Mouse (Mus musculus): Measurements from ENCODE around the gene Atp6v1e1. TPM values are rescaled to one million over a fixed set of nuclear protein-coding genes. Genes with fewer than 3 reads are reported as not detected.
A peak's percentile ranks its signal among the peaks of the same experiment; 100 is the strongest.

Atp6v1e1 gene
- polyA plus RNA-seq, 1 experiment from 2014 or later, result 92.3 TPM

DNA sequence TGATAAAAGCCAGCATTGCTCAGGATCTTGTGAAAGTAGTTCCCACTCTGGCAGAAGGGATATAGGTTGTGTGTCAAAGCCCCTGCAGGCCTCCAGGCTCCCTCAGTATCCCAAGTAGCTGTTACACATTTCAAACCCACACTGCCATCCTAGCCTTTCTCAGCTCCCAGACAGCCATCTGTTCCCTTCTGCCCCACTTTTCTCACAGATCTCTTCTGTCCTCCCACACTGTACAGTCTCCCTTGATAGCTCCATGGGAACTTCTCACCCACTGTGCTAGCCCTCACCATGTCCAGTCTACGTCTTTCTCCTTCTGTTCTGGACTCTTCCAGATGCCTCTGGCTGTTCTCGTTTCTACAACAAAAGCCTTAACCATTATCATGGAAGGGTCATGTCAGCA is 26.5 kb downstream of the Atp6v1e1 start:
- no peak overlapping the region for H3K4me2 ChIP-seq
- TF ChIP-seq CTCF (IDR thresholded peaks at IDR 0.05; ENCODE audit: low read depth), result no peak
- H3K9me3 ChIP-seq (ENCODE audit: low read depth, low read length), result no peaks in the 10 kb centered on the region
- no peaks in the 10 kb centered on the region for H3K27me3 ChIP-seq (ENCODE audit: insufficient read depth, low read length)
- DNase-seq (no peak), ATAC-seq (ENCODE audit: insufficient read depth) (no peak)
- no peak overlapping the region for H3K27ac ChIP-seq (ENCODE audit: low read depth)
- H3K4me3 ChIP-seq (ENCODE audit: low read depth, low read length), result no peak overlapping the region
- H3K4me1 ChIP-seq (ENCODE audit: insufficient read depth), result no peaks in the 10 kb centered on the region
- 79% methylated on average over 2 of the region's 2 CpGs for WGBS
- no peak overlapping the region for H3K9ac ChIP-seq
- peaks cover 84% of the 10 kb centered on the region for H3K36me3 ChIP-seq (ENCODE audit: insufficient read depth)

DNA sequence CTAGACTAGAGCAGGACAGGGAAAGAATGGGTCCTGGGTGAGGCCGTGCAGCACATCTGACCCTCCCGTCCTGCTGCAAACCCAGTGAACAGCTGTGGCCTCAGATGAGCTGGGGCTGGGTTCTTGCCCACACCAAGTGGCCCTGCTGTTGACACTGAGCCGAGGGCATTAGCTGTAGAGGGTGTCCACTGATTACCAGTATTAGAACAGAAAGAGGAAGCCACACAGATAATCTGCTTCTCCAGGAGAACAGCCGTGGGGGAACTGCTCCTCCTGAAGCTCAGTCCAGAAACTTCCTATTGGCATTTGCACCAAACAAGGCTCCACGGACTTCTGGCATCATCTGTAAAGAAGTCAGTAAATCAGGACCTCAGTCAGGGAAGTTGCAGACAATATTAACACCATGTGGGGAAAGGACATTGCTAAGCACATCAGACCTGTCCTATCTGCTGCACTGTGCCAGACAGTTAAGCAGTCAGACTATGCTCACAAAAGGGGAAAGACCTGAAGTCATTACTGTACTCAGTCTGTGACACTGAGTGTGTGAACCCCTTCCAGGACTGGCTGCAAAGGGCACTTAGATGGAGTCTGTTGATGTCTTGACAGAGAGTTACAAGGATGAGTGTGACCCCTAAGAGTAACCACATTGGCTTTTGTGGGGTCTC is 27.0 kb downstream of the Atp6v1e1 start:
- Histone ChIP-seq H3K4me2 (no peak overlapping the region), H3K4me1 (ENCODE audit: insufficient read depth) (no peaks in the 10 kb centered on the region), H3K9ac (no peak overlapping the region), H3K27me3 (ENCODE audit: insufficient read depth, low read length) (no peaks in the 10 kb centered on the region), H3K4me3 (ENCODE audit: low read depth, low read length) (no peak overlapping the region), H3K27ac (ENCODE audit: low read depth) (no peak overlapping the region), H3K36me3 (ENCODE audit: insufficient read depth) (peaks cover 79% of the 10 kb centered on the region), H3K9me3 (ENCODE audit: low read depth, low read length) (no peaks in the 10 kb centered on the region)
- ATAC-seq (ENCODE audit: insufficient read depth) (no peak), DNase-seq (no peak)
- TF ChIP-seq CTCF (IDR thresholded peaks at IDR 0.05; ENCODE audit: low read depth), result no peak
- WGBS, result 78% methylated on average over 5 of the region's 5 CpGs

DNA sequence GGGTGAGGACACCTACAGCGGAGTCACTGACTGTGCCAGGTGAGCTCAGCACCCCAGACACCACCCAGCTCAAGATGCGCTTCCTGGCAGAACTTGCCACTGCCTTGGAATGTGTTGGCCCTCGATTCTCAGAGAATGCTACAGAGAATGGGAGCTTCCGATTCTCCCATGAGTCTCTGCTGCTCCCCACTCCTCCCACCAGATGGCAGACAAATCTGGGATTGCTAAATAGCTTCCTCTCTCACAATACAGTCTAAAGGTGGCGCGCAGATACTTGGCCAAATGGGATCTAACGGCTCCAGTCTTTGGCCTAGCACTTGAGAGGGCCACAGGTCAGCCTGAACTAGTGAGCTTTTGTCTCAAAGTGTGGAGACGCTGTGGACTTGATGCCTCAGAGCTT is 29.6 kb downstream of the Atp6v1e1 start:
- TF ChIP-seq CTCF (IDR thresholded peaks at IDR 0.05; ENCODE audit: low read depth), result no peak
- Histone ChIP-seq H3K27ac (ENCODE audit: low read depth) (no peak overlapping the region), H3K9ac (no peak overlapping the region), H3K4me3 (ENCODE audit: low read depth, low read length) (no peak overlapping the region), H3K36me3 (ENCODE audit: insufficient read depth) (peaks cover 56% of the 10 kb centered on the region), H3K27me3 (ENCODE audit: insufficient read depth, low read length) (no peaks in the 10 kb centered on the region), H3K4me1 (ENCODE audit: insufficient read depth) (no peaks in the 10 kb centered on the region), H3K9me3 (ENCODE audit: low read depth, low read length) (no peaks in the 10 kb centered on the region), H3K4me2 (no peak overlapping the region)
- ATAC-seq (ENCODE audit: insufficient read depth) (no peak), DNase-seq (no peak)
- whole genome bisulfite sequencing, result 86% methylated on average over 8 of the region's 8 CpGs

DNA sequence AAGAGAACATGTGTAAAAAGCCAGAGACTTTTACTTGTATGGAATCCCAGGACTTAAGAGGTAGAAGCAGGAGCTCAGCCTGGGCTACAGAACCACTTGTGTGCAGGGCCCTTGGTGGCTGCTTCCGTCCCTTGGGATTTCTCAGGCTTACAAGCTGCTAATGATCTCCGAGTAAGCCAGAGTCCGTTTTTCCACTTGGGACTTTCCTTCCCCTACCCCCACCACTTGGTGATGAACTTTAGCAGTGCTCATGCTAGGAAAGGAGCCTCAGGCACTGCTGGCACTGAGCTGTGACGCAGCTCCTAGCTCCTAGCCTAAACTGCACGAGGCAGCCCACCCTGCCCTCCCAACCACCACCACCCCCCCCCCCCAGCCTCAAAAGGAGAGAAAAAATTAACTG is 31.9 kb downstream of the Atp6v1e1 start:
- 61% methylated on average over 5 of the region's 5 CpGs for WGBS
- ATAC-seq (ENCODE audit: insufficient read depth), result no peak
- Histone ChIP-seq H3K4me2 (no peak overlapping the region), H3K9me3 (ENCODE audit: low read depth, low read length) (no peaks in the 10 kb centered on the region), H3K4me3 (ENCODE audit: low read depth, low read length) (no peak overlapping the region), H3K27ac (ENCODE audit: low read depth) (no peak overlapping the region), H3K4me1 (ENCODE audit: insufficient read depth) (no peaks in the 10 kb centered on the region), H3K36me3 (ENCODE audit: insufficient read depth) (peaks cover 34% of the 10 kb centered on the region), H3K27me3 (ENCODE audit: insufficient read depth, low read length) (no peaks in the 10 kb centered on the region), H3K9ac (no peak overlapping the region)
- DNase-seq, result no peak
- no peak for TF ChIP-seq CTCF (IDR thresholded peaks at IDR 0.05; ENCODE audit: low read depth)

DNA sequence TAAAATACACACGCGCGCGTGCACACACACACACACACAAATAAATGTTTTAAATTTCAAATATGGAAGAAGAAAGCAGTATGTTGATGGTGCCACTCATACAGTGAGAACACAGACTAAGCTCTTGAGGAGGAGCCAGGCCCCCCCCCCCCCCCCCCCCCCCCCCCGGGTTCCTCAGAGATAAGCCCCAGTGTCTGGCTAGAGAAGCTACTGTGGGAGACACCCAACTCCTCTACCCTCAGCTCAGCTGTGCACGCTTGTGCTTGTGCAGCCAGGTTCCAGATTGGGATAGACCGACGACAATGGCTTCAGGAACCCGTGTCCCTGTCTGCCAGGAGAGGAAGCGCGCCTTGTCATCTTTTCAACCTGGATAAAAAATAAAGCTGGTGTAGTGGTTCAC is 32.4 kb downstream of the Atp6v1e1 start:
- 0 out of 2 replicates have a peak, but pooled peaks have one; percentile 13 for ATAC-seq (ENCODE audit: insufficient read depth)
- H3K27me3 ChIP-seq (ENCODE audit: insufficient read depth, low read length), result no peaks in the 10 kb centered on the region
- no peak overlapping the region for H3K4me2 ChIP-seq
- no peak overlapping the region for H3K27ac ChIP-seq (ENCODE audit: low read depth)
- H3K9ac ChIP-seq, result no peak overlapping the region
- TF ChIP-seq CTCF (IDR thresholded peaks at IDR 0.05; ENCODE audit: low read depth), result no peak
- 86% methylated on average over 10 of the region's 11 CpGs for WGBS
- no peak for DNase-seq
- peaks cover 28% of the 10 kb centered on the region for H3K36me3 ChIP-seq (ENCODE audit: insufficient read depth)
- no peak overlapping the region for H3K4me3 ChIP-seq (ENCODE audit: low read depth, low read length)
- H3K9me3 ChIP-seq (ENCODE audit: low read depth, low read length), result no peaks in the 10 kb centered on the region
- H3K4me1 ChIP-seq (ENCODE audit: insufficient read depth), result no peaks in the 10 kb centered on the region

DNA sequence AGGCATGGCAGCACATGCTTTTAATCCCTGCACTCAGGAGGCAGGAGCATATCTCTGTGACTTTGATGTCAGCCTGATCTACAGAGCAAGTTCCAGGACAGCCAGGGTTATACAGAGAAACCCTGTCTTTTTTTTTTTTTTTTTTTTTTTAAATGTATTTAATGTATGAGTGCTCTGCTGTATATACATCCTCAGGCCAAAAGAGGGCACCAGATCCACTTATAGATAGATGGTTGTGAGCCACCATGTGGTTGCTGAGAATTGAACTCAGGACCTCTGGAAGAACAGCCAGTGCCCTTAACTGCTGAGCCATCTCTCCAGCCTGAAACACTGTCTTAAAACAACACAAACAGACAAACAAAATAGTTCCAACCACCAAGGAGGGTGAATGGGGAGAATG is 33.7 kb downstream of the Atp6v1e1 start:
- DNase-seq, result peak; percentile 58
- H3K9me3 ChIP-seq (ENCODE audit: low read depth, low read length), result no peaks in the 10 kb centered on the region

DNA sequence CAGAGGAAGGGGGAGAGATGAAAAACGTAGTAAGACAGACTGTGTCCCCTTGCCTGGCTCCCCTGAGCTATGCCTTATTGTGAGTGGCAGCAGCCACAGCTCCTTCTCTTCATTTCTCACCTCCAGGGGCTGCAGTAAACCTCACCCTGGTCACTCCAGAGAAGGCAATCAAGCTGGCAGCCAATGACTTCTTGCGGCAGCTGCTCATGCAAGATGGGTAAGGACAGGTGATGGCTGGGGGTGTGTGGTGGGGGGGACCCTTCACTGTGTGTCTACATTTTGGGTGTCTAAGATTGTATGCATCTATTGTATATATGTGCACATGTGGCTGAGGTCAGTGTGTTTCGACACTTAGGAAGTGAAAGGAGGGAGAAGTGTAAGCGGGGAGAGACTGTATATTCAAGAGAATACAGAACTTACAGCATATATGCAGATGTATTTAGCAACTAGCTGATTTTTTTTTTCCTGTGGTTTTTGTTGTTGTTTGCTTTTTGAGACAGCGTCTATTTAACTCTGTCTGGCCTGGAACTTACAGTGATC is 34.5 kb downstream of the Atp6v1e1 start:
- DNase-seq, result no peak
- no peak overlapping the region for H3K27ac ChIP-seq (ENCODE audit: low read depth)
- TF ChIP-seq CTCF (IDR thresholded peaks at IDR 0.05; ENCODE audit: low read depth), result no peak
- ATAC-seq (ENCODE audit: insufficient read depth), result no peak
- no peaks in the 10 kb centered on the region for H3K9me3 ChIP-seq (ENCODE audit: low read depth, low read length)
- H3K36me3 ChIP-seq (ENCODE audit: insufficient read depth), result peaks cover 9% of the 10 kb centered on the region; the same call in 1 of the 2 replicates
- H3K27me3 ChIP-seq (ENCODE audit: insufficient read depth, low read length), result no peaks in the 10 kb centered on the region
- no peak overlapping the region for H3K4me3 ChIP-seq (ENCODE audit: low read depth, low read length)
- no peaks in the 10 kb centered on the region for H3K4me1 ChIP-seq (ENCODE audit: insufficient read depth)
- no peak overlapping the region for H3K9ac ChIP-seq
- 52% methylated on average over 5 of the region's 5 CpGs for WGBS
- no peak overlapping the region for H3K4me2 ChIP-seq

More for the DNA sequence above, 33.7 kb downstream of the Atp6v1e1 start:
- Histone ChIP-seq H3K4me3 (ENCODE audit: low read depth, low read length) (no peak overlapping the region), H3K27ac (ENCODE audit: low read depth) (no peak overlapping the region), H3K9ac (no peak overlapping the region), H3K4me2 (no peak overlapping the region), H3K36me3 (ENCODE audit: insufficient read depth) (peaks cover 17% of the 10 kb centered on the region; the same call in 1 of the 2 replicates), H3K4me1 (ENCODE audit: insufficient read depth) (no peaks in the 10 kb centered on the region), H3K27me3 (ENCODE audit: insufficient read depth, low read length) (no peaks in the 10 kb centered on the region)
- ATAC-seq (ENCODE audit: insufficient read depth), result no peak
- TF ChIP-seq CTCF (IDR thresholded peaks at IDR 0.05; ENCODE audit: low read depth), result no peak; the same call in 1 of the 2 replicates
